Mouse (Mus musculus) hindbrain, postnatal 0 days (tissue): Measurements from ENCODE around the gene Slc43a2. TPM values are rescaled to one million over a fixed set of nuclear protein-coding genes. Genes with fewer than 3 reads are reported as not detected.

Source experiments
- ATAC-seq: fragments of 200-750 bp; cut with Nextera tagmentation; 2 replicates; pipeline ENCODE4 v1.8.0; 2017; ENCODE audit warnings: mild to moderate bottlenecking, moderate TSS enrichment, moderate library complexity
- DNase-seq: peaks from one replicate; pipeline ENCODE4 v3.0.0-alpha.2; 2015; ENCODE audit warnings: low spot score
- H3K27ac ChIP-seq: fragments of 300-500 bp; sonication (generic); 2 replicates; pipeline ENCODE4 v1.5.1; 2014; ENCODE audit warnings: mild to moderate bottlenecking
- H3K27me3 ChIP-seq: fragments of 300-500 bp; sonication (generic); 2 replicates; pipeline ENCODE4 v1.6.1; 2014; ENCODE audit warnings: low read length, mixed read lengths; ENCODE audit not compliant: insufficient read depth
- H3K36me3 ChIP-seq: fragments of 300-500 bp; sonication (generic); 2 replicates; pipeline ENCODE4 v1.6.1; 2014; ENCODE audit warnings: low read length, mixed read lengths; ENCODE audit not compliant: insufficient read depth
- H3K4me1 ChIP-seq: fragments of 300-500 bp; sonication (generic); 2 replicates; pipeline ENCODE4 v1.6.1; 2014; ENCODE audit warnings: antibody characterized with exemption, low read length, mixed read lengths; ENCODE audit not compliant: insufficient read depth
- H3K4me2 ChIP-seq: fragments of 300-500 bp; sonication (generic); 2 replicates; pipeline ENCODE4 v1.6.1; 2014; ENCODE audit warnings: low read depth, mild to moderate bottlenecking, low read length, moderate library complexity, mixed read lengths
- H3K4me3 ChIP-seq: fragments of 300-500 bp; sonication (generic); 2 replicates; pipeline ENCODE4 v1.5.1; 2014; ENCODE audit warnings: low read length
- H3K9ac ChIP-seq: fragments of 300-500 bp; sonication (generic); replicated peaks from 2 replicates; pipeline ENCODE4 v1.6.1; 2014; ENCODE audit warnings: mild to moderate bottlenecking, low read length, moderate library complexity, mixed read lengths
- H3K9me3 ChIP-seq: fragments of 300-500 bp; sonication (generic); 2 replicates; pipeline ENCODE4 v1.6.1; 2016; ENCODE audit warnings: low read length, mixed read lengths
- CTCF ChIP-seq: IDR thresholded peaks from 2 replicates; pipeline ENCODE4 v1.5.1; 2016; ENCODE audit warnings: antibody characterized with exemption, control low read depth, low read depth
- WGBS: fragments of 180-500 bp; shearing (Covaris S2); extraction: QIAGEN DNeasy Blood & Tissue Kit; methylation state at CpG from one replicate; pipeline ENCODE4 v1.1.7; 2014; 5-methylcytosine and 5-hydroxymethylcytosine counted together
- polyA plus RNA-seq: library from polyadenylated mRNA; unstranded; fragments of >200 nt; fragmentation: Nextera tagmentation; extraction: Ambion mirVana; gene quantifications from 2 replicates; pipeline ENCODE4 v1.2.1, GENCODE M21; 2015
- total RNA-seq: library from RNA; depleted of rRNA; stranded (reverse); fragments of >200 nt; gene quantifications from 2 replicates; pipeline ENCODE4 v1.2.3, GENCODE M21; 2014

Gene Slc43a2
- total and polyA plus RNA-seq, 2 experiments from 2014 or later: 17.8 to 31.3 TPM

GRCm38 (mm10) chr11:75540209-75540608 is 8.7 kb downstream of the Slc43a2 start:
- no peak overlapping the region for H3K4me2 ChIP-seq
- no peaks in the 10 kb centered on the region for H3K27me3 ChIP-seq
- 84% methylated on average over 8 of the region's 8 CpGs for WGBS
- TF ChIP-seq CTCF: no peak
- ATAC-seq (no peak), DNase-seq (no peak)
- 0 out of 2 replicates have a peak, but pooled peaks cover 4% of the 10 kb centered on the region for H3K4me1 ChIP-seq
- peak overlapping the region; percentile 20; the same call in 1 of the 2 replicates for H3K27ac ChIP-seq
- no peak overlapping the region for H3K9ac ChIP-seq
- peaks cover 11% of the 10 kb centered on the region; the same call in 1 of the 2 replicates for H3K36me3 ChIP-seq
- no peaks in the 10 kb centered on the region for H3K9me3 ChIP-seq
- no peak overlapping the region for H3K4me3 ChIP-seq

GRCm38 (mm10) chr11:75540710-75541581 is 9.5 kb downstream of the Slc43a2 start:
- ATAC-seq (no peak), DNase-seq (no peak)
- TF ChIP-seq CTCF: no peak
- H3K27me3 ChIP-seq: no peaks in the 10 kb centered on the region
- peak overlapping the region; percentile 58 for H3K27ac ChIP-seq
- H3K4me3 ChIP-seq: no peak overlapping the region
- WGBS: 58% methylated on average over 19 of the region's 19 CpGs
- H3K9ac ChIP-seq: no peak overlapping the region
- H3K4me1 ChIP-seq: no peaks in the 10 kb centered on the region
- no peaks in the 10 kb centered on the region for H3K9me3 ChIP-seq
- peaks cover 12% of the 10 kb centered on the region; the same call in 1 of the 2 replicates for H3K36me3 ChIP-seq
- no peak overlapping the region for H3K4me2 ChIP-seq

- H3K9me3 ChIP-seq: no peaks in the 10 kb centered on the region
- H3K27ac ChIP-seq: no peak overlapping the region
- H3K4me1 ChIP-seq: no peaks in the 10 kb centered on the region
- no peak overlapping the region for H3K4me2 ChIP-seq
- WGBS: 71% methylated on average over 9 of the region's 9 CpGs
- TF ChIP-seq CTCF: no peak
- H3K36me3 ChIP-seq: peaks cover 19% of the 10 kb centered on the region; the same call in 1 of the 2 replicates
- H3K9ac ChIP-seq: no peak overlapping the region
- no peak overlapping the region for H3K4me3 ChIP-seq
- no peaks in the 10 kb centered on the region for H3K27me3 ChIP-seq
- DNase-seq (no peak), ATAC-seq (no peak)
Measured at GRCm38 (mm10) chr11:75544713-75545112, 13.2 kb downstream of the Slc43a2 start.

- DNase-seq (no peak), ATAC-seq (no peak)
- no peak overlapping the region for H3K4me2 ChIP-seq
- H3K9ac ChIP-seq: no peak overlapping the region
- H3K27me3 ChIP-seq: no peaks in the 10 kb centered on the region
- H3K27ac ChIP-seq: no peak overlapping the region
- H3K4me3 ChIP-seq: no peak overlapping the region
- no peaks in the 10 kb centered on the region for H3K9me3 ChIP-seq
- WGBS: 80% methylated on average over 4 of the region's 4 CpGs
- no peaks in the 10 kb centered on the region; the same call in 1 of the 2 replicates for H3K4me1 ChIP-seq
- TF ChIP-seq CTCF: no peak
- peaks cover 19% of the 10 kb centered on the region; the same call in 1 of the 2 replicates for H3K36me3 ChIP-seq
Measured at GRCm38 (mm10) chr11:75546057-75546456, 14.6 kb downstream of the Slc43a2 start.

GRCm38 (mm10) chr11:75549658-75550111 is 18.2 kb downstream of the Slc43a2 start:
- no peak overlapping the region for H3K9ac ChIP-seq
- ATAC-seq: no peak
- no peaks in the 10 kb centered on the region for H3K27me3 ChIP-seq
- H3K4me3 ChIP-seq: no peak overlapping the region
- H3K4me2 ChIP-seq: no peak overlapping the region
- no peak for TF ChIP-seq CTCF
- H3K36me3 ChIP-seq: peaks cover 13% of the 10 kb centered on the region; the same call in 1 of the 2 replicates
- DNase-seq: no peak
- WGBS: 38% methylated on average over 5 of the region's 5 CpGs
- H3K4me1 ChIP-seq: no peaks in the 10 kb centered on the region; the same call in none of the 2 replicates
- no peaks in the 10 kb centered on the region for H3K9me3 ChIP-seq
- no peak overlapping the region for H3K27ac ChIP-seq

GRCm38 (mm10) chr11:75550200-75550946 is 18.9 kb downstream of the Slc43a2 start:
- ATAC-seq (peak; percentile 69), DNase-seq (peak; percentile 36)
- Histone ChIP-seq H3K27me3 (no peaks in the 10 kb centered on the region), H3K4me1 (no peaks in the 10 kb centered on the region; the same call in none of the 2 replicates), H3K36me3 (peaks cover 8% of the 10 kb centered on the region; the same call in 1 of the 2 replicates), H3K9ac (0 out of 2 replicates have a peak overlapping the region, but pooled peaks have one; percentile 9), H3K9me3 (no peaks in the 10 kb centered on the region), H3K27ac (peak overlapping the region; percentile 41; the same call in 1 of the 2 replicates), H3K4me3 (no peak overlapping the region), H3K4me2 (no peak overlapping the region)
- TF ChIP-seq CTCF: no peak
- WGBS: 37% methylated on average over 12 of the region's 12 CpGs
